Mouse (Mus musculus) heart, adult 2 months (tissue): Measurements from ENCODE around the gene Lpgat1.

Experiments used
- CTCF ChIP-seq: fragments of 200-600 bp; IDR thresholded peaks from 2 replicates; pipeline ENCODE4 v1.8.1; 2022; ENCODE audit warnings: antibody characterized with exemption, mild to moderate bottlenecking, moderate library complexity
- EP300 ChIP-seq: fragments of 200-500 bp; IDR thresholded peaks from 2 replicates; pipeline ENCODE4 v1.6.1; 2011; ENCODE audit warnings: low read depth, low read length, control low read depth; ENCODE audit not compliant: insufficient read depth
- POLR2A ChIP-seq: fragments of 200-500 bp; IDR thresholded peaks from 2 replicates; pipeline ENCODE4 v1.6.1; 2011; ENCODE audit warnings: mild to moderate bottlenecking, low read depth, low read length, control low read depth; ENCODE audit not compliant: insufficient read depth

DNA sequence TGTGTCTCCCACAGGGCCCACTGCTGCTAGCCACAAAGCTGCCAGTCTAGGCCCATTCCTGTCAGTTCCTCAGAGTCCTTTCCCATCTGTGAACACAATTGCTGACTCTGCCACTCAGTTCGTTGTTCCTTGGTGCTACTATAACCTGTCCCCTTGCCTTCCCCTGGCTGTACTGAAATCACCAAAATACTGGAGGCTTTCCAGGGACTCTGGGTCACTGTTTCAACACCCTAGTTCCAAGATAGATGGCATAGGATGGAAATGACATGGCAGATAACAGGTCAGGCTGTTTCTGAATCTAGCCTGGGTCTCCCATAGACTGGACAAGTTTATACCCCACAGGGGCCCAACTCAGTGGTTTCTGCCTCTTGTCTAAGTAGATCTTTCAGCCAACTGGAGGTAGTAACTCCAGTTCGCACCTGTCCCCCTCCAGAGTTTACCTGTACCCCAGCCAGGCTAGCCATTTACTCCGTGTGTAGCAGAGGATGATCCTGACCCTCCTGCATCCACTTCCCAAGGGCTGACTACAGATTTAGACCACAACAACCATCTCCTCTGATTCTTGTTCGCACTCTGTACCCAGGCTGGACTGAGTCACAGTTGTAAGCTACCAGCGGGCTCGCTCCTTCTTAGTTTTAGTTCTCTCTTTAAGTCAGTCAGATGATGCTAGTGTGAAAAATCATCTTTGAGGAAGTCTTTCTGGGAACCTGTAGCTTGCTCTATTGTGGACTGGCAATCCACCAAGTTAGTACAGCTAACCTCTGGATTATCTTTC is 23.1 kb downstream of the Lpgat1 start:
- TF ChIP-seq CTCF = no peak
- no peak for TF ChIP-seq EP300
- no peak for TF ChIP-seq POLR2A
